Mouse (Mus musculus) heart, adult 2 months (tissue): ENCODE results near the gene Fcgrt.

Experiments used
- CTCF ChIP-seq: fragments of 200-600 bp; IDR thresholded peaks from 2 replicates; pipeline ENCODE4 v1.8.1; 2022; ENCODE audit warnings: antibody characterized with exemption, mild to moderate bottlenecking, moderate library complexity
- EP300 ChIP-seq: fragments of 200-500 bp; IDR thresholded peaks from 2 replicates; pipeline ENCODE4 v1.6.1; 2011; ENCODE audit warnings: low read depth, low read length, control low read depth; ENCODE audit not compliant: insufficient read depth

DNA sequence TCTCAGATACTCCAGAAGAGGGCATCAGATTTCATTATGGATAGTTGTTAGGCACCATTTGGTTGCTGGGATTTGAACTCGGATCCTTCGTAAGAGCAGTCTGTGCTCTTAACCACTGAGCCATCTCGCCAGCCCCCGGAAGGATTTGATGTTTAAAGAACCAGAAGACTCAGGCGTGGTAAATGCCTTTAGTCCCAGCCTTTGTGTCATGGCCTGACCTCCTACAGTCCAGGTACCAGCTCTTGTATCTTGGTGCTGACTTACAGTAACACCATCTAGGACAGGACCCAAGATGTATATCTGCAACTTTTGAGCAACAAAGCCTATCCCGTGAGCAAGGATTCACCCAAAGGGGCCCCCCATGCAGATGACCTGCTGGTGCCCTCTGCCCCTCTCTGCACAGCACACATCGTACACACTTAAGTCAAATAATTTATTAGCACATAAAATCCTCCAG lies 21.5 kb upstream of the Fcgrt start:
- TF ChIP-seq CTCF = no peak
- TF ChIP-seq EP300 = no peak
